Mouse (Mus musculus): ENCODE data around the gene Pik3c2g.

The Pik3c2g gene

DNA sequence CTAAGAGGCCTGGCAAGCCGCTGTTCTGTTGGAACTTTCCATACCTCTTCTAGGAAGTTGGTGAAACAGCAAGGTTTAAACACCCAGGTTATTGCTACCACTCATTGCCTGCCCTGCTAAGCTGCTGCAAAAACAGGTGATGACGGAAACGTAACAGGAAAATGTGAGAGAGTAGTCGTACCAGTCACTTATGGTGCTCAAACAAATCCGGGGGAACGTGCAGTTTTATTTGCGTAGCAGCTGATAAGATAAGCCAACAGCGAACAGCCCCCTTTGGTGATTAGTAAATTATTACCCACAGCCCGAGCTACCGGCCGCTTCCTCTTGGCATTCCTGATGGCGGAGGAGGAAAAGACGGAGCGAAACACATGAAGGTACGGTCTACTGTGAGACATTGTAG, at the start of gene Pik3c2g:
Gene Pik3c2g (plus strand): TSS at position 330 of the 400 bp plus-strand sequence.
- in situ Hi-C loops (cut with MboI, MseI) = no loop called here

GRCm38 (mm10) chr6:139538469-139538868, 48.6 kb upstream of the Pik3c2g start:
- in situ Hi-C loops (cut with MboI, MseI) = no loop called here

DNA sequence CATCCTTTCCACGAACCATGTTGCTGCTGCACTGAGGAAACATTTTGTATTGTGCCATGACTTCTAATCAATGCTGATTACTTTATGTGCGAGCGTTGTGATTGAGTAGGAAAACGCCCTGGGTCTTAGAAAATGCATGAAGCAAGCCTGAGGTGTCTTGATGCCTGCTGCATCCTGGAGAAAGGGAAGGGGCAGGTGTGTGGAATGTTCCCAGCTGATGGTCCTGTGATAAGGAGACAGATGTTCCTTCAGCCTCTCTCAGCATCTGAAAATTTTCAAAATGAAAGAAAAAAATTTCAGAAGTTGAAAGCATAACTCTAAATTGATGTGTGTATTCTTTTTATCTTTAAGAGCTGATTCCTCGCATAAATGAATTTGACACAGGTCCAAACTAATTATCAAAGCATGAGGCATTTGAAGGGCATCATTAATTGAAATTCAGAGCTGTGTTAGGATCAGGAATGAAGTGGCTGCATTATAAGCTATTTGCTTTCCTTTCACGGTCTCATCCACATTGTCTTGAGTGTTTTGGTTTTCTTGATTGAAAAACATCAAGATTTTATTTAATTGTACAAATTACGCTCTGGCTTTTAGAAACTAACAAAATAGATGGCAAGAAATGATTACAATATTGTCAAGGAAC, 31.4 kb upstream of the Pik3c2g start:
- in situ Hi-C loops (cut with MboI, MseI) = no loop called here

- in situ Hi-C loops (cut with MboI, MseI) = no loop called here
Measured at GRCm38 (mm10) chr6:139569211-139569610, 17.8 kb upstream of the Pik3c2g start.

GRCm38 (mm10) chr6:139575854-139576253, 11.2 kb upstream of the Pik3c2g start:
- in situ Hi-C loops (cut with MboI, MseI) = no loop called here

DNA sequence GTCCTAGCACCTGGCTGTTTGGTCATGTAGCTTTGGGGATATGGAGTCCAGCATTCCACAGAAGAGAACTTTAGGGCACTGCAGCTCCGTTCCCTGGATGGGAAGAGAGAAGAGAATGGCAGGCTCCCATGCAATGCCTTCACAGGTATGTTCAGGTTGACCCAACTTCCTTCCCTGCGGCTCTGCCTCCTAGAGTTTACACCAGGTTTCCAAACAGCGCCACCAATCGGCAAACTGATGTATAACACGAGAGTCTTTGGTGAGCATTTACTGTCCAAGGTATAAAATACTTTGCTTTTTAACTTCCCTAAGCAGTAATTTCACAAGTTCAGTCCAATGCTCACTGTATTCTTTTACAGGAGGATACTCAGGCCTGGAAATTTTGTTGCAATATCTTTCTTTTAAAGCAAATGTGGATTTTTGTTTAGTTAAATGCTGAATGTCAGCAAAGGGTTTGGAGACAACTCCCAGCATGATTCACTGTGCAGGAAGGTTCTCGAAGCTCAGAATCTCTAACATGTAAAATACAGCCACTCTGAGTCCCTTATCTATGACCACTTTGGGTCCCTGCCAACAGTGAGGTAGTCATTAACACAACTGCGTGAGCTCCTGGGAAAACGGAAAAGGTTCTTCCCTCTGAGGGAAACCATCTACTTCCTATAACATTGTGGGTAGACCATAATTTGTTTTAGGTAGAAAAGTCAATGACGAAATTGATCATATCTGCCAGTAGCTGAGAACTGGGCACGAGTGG, 10.6 kb upstream of the Pik3c2g start:
- in situ Hi-C loops (cut with MboI, MseI) = no loop called here

- in situ Hi-C loops (cut with MboI, MseI) = no loop called here
Measured at GRCm38 (mm10) chr6:139577026-139577861, 9.8 kb upstream of the Pik3c2g start.

- in situ Hi-C loops (cut with MboI, MseI) = no loop called here
Measured at GRCm38 (mm10) chr6:139587478-139587877, 457 bp downstream of the Pik3c2g start.

DNA sequence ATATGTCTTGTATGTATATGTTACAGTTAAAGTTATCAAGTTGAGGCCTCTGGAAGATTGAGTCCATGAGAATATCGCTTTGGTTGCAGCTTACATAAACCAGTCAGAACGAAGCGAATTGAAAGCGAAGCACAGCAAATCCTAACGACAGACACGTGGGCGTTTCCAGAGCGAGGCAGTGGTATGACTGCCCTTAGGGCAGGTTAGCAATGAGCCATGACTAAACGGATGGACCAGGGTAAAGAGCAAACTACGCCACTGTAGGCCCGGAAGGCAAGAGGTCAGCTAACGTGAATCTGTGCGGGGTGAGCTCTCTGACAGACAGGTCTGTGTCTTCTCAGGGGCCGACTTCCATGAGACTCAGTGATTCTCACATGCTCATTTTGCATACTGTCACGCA, 1.4 kb downstream of the Pik3c2g start:
- in situ Hi-C loops (cut with MboI, MseI) = no loop called here

DNA sequence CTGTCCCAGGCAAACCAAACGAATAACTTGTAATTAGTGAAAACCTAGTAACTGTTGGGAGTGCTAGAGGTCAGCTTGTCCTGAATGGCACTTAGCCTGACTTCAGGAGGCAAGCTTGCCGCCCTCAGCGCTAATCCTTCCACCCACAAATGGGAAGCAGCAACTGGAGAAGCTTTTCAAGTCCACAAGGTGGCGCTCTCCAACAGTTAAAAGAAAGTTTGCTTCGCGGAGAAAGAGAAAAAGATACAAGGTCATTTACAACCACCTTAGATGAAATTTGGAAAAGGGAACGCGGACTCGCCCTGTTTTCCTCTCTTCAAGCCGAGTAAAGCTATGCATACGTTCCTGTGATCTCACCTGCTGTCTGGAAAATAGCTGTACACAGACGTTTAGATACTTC, 2.3 kb downstream of the Pik3c2g start:
- in situ Hi-C loops (cut with MboI, MseI) = no loop called here

DNA sequence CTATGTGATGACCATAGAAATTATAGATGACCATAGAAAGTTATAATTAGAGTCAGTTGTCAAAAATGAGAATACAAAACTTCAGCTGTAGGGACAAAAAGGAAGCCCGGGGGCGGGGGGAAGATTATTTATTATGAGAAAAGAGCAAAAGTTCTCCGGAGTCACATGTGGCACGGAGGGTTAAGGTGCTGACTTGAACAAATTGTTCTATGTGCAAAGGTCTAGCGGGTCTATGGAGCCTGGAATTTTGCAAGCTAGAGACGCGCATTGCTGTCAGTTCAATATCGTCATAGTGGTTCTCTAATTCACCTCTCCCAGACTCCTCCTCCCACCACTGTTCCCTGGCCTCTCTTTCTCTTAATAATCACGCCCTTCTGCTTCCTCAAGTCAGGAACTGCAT, 2.8 kb downstream of the Pik3c2g start:
- in situ Hi-C loops (cut with MboI, MseI) = no loop called here

GRCm38 (mm10) chr6:139592081-139592480, 5.1 kb downstream of the Pik3c2g start:
- in situ Hi-C loops (cut with MboI, MseI) = no loop called here

GRCm38 (mm10) chr6:139596433-139596832, 9.4 kb downstream of the Pik3c2g start:
- in situ Hi-C loops (cut with MboI, MseI) = no loop called here

DNA sequence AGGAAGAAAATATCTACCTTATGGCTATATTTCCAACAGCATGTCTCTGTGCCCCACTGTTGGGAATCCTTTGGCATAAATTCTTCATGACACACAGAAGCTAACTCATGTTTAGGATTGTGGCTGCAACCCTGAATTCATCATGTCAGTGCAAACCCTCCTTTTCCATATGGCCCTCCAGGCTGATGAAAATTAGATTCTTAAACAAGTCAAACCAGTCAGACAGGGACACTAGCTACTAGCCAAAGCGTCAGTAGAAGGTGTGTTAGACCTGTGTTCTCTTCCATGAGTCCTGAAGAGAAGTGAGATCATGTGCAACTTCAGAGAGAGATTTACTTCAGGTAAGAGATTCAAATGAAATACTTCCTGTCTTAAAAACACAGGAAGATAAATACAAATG, 12.2 kb downstream of the Pik3c2g start:
- in situ Hi-C loops (cut with MboI, MseI) = no loop called here

- in situ Hi-C loops (cut with MboI, MseI) = no loop called here
Measured at GRCm38 (mm10) chr6:139618774-139619173, 31.8 kb downstream of the Pik3c2g start.

GRCm38 (mm10) chr6:139624756-139625155, 37.7 kb downstream of the Pik3c2g start:
- in situ Hi-C loops (cut with MboI, MseI) = no loop called here

- in situ Hi-C loops (cut with MboI, MseI) = no loop called here
Measured at GRCm38 (mm10) chr6:139634561-139634960, 47.5 kb downstream of the Pik3c2g start.

DNA sequence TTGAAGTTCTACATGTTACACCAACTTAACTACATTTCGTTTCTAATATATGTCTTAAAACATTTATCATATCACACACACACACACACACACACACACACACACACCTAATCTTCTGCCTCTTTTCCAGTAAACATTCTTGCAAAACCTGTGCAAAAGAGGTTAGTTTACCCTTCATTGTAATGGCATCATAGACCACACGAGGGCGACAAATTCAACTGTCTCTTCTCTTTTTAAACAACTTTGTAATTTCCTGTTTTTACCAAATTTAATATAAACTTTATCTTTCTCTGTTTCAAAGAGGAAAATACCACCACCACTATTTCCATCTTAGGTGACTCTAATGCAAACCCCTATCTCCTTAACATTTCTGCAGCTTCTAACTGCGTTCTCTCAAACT, 68.4 kb downstream of the Pik3c2g start:
- in situ Hi-C loops (cut with MboI, MseI) = loop anchor here (5.0 kb wide), 1 partner anchor 62 kb away; no protein-coding TSS in a partner anchor

GRCm38 (mm10) chr6:139662462-139662861, 75.4 kb downstream of the Pik3c2g start:
- in situ Hi-C loops (cut with MboI, MseI) = no loop called here

DNA sequence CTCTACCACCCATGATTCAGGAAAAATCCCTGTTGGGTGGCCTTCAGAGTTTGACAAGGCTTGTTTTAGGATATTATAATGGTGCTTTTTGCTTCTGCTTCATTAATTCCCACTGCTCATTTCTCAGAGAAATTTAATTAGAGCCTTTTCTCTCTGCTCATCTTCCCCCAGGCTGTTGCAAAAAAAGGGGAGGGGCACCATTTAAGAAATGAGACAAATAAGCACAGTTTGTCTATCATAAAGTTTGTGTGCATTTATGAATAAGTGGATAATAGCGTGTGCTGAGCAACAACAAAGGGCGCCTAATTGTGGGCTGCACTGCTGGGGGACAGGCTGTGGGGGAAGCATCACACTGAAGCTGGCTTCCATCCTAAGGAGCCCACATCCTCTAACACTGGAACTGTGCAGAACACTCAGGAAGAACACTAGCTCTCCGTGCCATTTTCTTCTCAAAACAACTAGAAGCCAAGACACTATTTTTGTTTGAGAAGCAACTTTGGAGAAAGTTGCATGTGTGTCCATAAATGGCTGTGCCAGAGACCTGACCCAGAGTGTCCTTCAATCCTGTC, 131.5 kb downstream of the Pik3c2g start:
- in situ Hi-C loops (cut with MboI, MseI) = loop anchor here (5.0 kb wide), 1 partner anchor 61 kb away; no protein-coding TSS in a partner anchor

DNA sequence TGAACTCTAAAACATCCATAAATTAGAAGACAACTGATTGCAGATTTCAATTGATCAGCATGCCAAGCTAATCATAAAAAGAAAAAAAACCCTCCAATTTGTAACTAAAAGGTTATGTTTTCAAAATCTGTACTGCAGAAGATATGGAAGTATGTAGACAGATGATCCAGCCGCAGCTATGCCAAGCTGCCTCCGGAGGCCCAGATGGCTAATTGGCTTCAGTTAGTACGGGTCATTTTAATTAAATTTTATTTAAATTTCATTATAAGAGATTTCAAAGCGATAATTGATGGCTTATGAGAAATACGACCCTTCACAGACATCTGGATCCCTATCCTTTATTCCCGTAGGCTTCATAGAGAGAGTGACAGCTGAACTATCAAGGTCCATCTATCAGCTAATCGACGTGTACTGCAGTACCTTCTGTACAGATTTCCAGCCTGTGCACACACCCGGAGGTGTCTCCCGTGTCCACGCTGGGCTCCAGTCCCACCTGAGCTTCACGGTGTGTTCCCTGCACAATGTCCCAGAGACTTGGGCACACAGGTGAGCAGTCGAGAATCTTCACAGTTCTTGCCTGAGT, 132.7 kb downstream of the Pik3c2g start:
- in situ Hi-C loops (cut with MboI, MseI) = loop anchor here (5.0 kb wide), 1 partner anchor 62 kb away; no protein-coding TSS in a partner anchor

Measured in regulatory T cell (primary cell).